Mouse (Mus musculus) inflammation-experienced regulatory T-cells, adult 6 months (primary cell): ENCODE results near the gene Nlgn3. TPM values are rescaled to one million over a fixed set of nuclear protein-coding genes. Genes with fewer than 3 reads are reported as not detected.
"Not testable (repeated sequence)": the region's sequence is repeated elsewhere in the genome, so short reads cannot be mapped to it uniquely, and the experiment has no call there.

Experiments
- ATAC-seq: one replicate; pipeline ENCODE4 v1.8.0; 2017
- polyA plus RNA-seq, 3 experiments: library from polyadenylated mRNA; unstranded; fragments of 100-300 nt; shearing (Covaris generic); gene quantifications; one replicate each; pipeline ENCODE4 v1.2.1; 2017

The Nlgn3 gene
- polyA plus RNA-seq, 3 experiments from 2014 or later: 0.15 to 0.23 TPM; not detected in 1

DNA sequence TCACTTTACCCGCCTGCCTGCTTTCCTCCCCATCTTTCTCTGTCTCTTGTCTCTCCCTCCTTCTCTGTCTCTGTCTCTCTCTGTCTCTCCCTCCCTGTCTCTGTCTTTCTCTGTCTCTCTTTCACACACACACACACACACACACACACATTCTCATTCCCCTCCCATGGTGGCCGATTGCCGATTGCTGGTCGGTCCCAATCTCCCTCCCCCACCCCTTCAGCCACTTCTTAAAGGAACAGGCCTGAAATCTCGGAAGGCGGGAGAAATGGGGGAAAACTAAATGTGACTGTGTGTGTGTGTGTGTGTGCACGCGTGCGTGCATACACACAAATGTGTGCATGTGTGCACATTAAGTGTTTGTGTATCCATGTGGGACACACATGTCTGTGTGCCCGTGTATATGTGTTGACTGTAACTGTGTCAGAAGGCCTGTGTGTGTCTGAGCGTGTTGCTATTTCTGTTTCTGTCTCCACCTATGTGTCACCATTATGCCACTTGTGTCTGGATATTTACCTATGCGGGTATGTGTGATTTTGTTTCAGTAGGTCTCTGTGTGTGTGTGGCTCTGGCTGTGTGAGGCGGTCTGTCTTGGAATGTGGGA is 1.6 kb downstream of the Nlgn3 start:
- no peak for ATAC-seq

DNA sequence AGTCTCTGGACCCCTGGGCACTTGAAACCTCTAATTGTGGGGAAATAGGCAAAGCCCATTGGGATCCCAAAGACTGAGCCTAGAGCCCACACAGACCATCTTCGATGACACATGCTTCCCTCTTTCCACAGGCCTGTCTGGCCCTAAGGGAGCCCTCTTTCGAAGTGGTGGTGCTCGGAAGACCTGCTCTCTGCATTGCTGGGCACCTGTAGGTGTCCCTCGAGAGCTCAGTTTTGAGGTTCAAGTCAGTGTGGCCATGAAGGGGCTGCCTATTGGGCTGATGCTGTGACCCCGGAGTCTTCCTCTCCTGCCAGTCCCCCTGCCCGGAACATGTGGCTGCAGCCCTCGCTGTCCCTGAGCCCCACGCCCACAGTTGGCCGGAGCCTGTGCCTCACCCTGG is 2.7 kb downstream of the Nlgn3 start:
- ATAC-seq: no peak

DNA sequence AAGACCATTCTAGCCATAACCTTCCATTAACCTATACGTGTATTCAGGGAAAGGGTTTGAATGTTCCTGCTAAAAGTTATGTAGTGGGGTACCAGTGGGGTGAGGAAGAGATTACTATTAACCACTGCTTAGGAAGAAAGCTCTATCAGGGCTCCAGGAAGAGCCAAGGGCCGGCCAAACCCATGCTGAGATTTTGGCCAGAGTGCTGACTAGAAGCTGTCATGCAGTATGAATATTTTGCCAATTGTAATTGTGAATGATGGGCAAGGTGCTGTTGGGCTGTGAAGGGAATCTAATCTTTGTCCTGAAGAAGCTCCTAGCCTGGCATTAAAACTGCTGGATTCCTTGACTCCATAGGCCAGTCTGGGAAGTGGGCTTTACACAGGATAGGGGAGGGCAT is 5.7 kb downstream of the Nlgn3 start:
- ATAC-seq: no peak

DNA sequence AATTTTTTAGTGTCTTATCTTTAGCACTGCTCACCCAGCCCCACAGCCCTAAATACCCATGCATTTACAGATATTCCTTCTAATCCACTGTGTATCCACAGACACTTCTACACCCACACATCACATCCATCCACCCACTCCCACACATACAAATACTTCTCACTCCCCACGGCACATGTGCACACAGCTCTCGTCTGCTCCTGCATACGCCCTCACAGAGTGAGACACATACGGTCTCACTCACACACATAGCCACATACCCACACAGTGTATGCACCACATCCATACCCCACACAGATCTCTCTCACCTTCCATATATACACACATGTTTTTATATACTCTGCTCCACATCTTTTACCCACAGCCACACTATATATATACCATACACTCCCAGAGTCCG is 10.3 kb downstream of the Nlgn3 start:
- ATAC-seq: no peak

DNA sequence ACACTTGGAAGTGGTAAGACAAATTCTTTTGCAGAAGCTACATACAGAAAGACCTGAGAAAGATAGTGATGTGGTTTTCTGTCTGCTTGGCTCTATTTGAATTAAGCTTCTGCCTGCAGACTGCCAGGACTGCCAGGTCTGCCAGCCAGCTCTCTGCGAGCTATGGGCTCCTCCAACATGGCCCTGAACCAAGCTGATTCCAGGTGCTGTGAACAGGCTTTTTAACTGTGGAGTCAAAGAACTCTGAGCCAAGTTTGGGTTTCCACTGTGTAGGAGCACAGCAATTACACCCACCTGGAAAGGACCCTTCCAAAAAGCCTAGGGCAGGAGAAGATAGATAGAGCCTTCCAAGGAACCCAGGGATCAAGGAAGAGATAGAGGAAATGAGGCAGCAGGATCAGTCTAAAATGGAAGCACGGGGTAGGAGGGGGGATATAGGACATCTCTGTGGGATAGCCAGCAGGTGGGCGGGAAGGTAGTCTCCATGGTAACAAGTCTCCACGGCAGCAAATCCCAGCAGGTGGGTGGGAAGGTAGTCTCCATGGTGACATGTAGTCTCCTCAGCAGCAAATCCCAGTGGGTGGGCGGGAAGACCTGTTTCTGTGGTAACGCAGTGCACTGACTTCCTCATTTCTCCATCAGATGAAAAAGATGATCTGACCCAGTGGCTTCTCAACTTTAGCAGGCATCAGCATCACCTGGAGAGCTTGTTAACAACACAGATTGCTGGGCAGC is 14.8 kb downstream of the Nlgn3 start:
- no peak for ATAC-seq

DNA sequence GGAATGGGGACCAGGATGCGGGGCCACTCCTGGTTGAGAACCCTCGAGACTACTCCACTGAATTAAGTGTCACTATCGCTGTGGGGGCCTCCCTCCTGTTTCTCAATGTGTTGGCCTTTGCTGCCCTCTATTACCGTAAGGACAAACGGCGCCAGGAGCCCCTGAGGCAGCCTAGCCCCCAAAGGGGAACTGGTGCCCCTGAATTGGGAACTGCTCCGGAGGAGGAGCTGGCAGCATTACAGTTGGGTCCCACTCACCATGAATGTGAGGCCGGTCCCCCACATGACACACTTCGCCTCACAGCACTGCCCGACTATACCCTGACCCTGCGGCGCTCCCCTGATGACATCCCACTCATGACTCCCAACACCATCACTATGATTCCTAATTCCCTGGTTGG is 20.8 kb downstream of the Nlgn3 start:
- ATAC-seq: no peak

DNA sequence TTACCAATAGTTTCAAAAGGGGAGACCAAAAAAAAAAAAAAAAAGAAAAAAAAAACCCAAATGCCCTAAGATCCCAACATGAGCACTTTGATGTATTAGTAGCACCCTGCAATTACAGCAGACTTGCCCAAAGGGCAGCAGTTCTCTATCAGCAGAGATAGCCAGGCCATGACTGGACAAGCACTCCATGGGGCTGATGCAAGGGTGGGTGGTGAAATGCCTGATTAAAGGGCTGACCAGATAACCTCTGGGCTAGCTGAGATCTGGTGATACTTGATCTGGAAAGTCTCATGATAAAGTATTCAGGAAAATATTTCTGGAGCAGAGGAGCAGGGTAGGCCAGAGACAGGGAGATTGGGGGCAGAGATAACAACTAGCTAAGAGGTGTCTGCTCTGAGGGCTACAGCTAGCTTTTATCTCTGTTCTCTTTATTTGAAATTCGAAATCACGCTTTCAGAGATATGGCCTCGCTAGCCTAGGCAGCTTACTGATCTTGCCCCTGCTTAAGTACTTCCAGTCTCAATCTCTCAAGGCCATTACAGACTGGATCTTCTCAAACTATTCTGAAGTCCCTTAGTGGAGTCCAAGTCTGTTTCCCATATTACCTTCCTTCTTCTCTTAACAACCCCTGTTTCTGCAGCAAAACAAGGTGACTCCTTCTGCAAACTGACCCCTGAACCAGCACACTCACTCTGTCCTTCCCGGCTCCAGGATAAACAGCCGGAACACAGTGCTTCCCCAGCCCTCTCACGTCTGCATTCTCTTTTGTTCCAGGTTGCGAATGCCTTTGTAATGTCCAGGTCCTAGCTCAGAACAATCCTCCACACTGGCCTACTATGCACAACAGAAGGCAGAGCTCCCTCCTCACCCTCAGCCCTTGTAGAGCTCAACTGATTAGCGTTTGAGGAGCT is 27.3 kb downstream of the Nlgn3 start:
- no peak for ATAC-seq

DNA sequence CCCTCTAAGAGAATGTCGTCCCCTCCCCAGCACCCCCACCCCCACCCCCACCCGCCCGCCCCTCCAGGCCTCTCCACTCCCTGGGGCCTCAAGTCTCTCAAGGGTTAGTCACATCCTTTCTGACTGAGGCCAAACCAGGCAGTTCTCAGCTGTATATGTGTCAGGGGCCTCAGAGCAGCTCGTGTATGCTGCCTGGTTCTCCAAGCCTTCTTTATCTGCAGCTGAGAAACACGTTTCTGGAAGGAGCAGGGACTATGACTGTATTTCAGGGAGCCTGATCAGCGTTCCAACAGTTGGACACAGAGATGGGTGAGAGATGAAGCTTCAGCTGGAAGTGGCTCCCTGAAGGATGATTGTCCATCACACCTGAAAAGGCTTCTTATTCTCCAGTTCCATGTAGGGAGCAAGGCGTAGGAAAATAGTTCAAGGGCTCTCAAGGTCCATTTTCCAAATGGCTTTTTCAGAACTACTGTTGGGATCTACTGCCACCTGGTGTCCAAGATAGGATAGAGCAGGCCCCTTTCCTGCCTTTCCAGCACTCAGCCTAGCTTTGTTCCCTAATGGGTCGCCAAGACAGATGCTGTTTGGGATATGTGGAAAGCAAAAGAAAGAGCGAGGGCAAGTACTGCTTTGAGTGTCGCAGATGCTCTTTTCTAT is 30.5 kb downstream of the Nlgn3 start:
- no peak for ATAC-seq

DNA sequence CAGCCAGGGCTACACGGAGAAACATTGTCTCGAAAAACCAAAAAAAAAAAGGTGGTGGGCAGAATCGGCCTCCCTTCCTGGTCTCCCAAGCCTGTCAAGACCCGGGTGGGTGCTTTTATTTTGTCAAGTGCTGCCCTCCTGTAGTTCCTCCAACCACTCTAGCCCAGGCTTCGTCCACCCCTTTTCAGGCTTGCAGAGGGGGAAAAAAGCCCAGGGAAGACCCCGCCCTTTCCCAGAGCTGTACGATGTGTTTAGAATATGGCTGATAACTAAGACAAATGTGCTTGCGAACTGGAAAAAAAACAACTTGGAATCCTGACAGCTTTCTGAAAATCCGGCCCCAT is 33.0 kb downstream of the Nlgn3 start:
- no peak for ATAC-seq

DNA sequence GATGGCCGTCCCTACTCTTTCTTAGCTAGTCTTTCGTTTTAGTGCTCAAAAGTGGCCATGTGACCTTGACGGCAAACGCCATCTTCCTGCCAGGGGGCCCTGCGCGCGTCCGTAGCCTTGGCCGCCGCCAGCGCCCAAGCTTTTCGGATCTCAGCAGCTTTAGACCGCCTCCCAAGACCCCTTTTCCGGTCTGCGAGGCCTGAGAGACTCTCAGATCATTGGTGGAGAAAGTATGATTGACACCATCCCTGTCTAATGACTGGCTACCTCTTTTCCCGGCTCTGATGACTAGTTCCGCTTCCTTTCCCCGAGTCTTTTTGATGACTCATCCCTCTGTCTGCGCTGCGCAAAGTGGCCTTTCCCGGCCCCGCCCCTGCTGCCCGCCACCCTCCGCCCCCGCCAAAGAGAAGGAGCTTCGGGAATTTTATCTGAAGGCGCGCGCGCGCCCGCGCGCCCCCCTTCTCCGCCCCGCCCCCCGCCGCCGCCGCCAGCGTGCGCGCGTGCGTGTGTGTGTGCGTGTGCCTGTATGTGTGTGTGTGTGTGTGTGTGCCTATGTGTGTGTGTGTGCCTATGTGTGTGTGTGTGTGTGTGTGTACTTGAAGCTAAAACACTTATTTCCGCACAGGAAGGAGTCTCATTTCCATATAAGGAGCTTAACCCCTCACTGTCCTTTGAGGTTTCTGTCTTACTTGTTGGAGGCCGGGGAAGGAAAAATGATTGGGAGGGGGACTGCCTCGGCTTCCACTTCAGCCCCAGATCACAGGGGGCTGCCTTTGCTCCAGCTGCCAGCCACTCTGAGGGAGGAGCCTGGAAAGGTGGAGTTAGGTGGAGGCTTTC is 33.6 kb downstream of the Nlgn3 start:
- ATAC-seq: peak; percentile 90

DNA sequence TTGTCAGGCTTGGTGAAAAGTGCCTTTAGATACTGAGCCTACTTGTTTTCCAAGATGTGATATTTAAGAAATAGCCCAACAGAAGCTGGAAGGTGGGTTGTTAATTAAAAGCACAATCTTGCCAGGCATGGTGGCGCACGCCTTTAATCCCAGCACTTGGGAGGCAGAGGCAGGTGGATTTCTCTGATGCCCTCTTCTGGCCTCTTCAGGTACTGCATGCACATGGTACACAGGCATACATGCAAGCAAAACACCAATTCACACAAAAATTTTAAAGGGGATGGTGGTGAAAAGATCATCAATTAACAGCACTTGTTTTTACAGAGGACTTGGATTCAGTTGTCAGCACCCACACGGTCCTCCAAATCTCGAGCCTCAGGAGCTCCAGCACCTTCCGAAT is 35.6 kb downstream of the Nlgn3 start:
- no peak for ATAC-seq

DNA sequence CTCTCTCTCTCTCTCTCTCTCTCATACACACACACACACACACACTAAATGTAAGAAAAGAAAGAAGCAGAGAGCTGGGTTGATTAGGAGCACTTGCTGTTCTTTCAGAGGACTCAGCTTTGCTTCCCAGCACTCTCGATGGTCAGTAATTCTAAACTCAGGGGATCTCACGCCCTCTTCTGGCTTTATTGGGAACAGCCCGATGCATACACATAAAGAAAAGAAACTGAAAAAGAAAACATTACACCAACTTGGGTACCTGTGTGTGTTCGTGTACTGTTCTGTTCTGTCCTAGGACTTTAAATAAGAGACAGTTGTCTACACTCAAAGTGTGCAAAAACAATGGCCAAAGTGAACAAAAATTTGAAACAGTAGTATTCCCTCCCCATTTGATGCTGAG is 39.7 kb downstream of the Nlgn3 start:
- no peak for ATAC-seq

DNA sequence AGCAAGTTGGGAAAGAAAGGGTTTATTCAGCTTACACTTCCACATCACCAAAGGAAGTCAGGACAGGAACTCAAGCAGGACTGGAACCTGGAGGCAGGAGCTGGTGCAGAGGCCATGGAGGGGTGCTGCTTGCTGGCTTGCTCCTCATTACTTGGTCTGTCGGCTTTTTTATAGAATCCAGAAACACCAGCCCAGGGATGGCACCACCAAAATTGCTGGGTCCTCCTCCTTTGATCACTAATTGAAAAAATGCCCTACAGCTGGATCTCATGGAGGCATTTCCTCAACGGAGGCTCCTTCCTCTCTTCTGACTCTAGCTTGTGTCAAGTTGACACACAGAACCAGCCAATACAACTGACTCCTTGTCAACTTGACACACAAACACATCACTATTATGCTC is 43.9 kb downstream of the Nlgn3 start:
- ATAC-seq: not testable (repeated sequence)

DNA sequence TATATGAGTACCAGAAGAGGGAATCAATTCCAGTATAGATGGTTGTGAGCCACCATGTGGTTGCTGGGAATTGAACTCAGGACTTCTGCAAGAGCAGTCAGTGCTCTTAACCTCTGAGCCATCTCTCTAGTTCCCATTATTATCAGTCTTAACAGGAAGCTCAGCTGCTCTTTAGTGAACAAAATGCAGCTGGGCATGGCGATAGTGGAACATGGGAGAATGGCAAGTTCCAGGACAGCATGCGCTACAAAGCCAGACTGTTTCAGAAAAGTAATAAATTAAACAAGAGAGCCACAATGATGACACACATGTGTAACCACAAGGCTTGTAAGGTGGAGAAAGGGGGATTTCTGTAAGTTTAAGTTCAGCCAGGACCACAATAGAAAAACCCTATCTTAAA is 46.5 kb downstream of the Nlgn3 start:
- no peak for ATAC-seq

DNA sequence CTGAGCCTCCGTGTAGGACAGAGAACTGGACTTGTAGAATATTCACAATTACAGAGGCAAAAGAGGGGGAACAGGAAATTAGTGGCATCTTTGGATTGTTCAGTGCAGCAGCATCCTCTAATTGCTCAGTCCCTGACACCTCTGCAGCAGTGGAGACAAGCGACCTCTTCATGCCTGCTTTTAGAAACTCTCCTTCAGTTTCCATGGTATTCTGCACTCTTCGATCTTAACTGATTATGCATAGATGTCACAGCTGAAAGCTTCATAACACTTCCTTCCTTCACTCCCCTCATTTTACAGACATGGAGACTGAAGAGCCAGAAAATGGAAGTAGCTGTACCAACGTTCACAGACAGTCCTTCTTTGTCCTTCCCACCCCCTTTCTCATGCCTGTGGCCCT is 47.5 kb downstream of the Nlgn3 start:
- ATAC-seq: no peak

DNA sequence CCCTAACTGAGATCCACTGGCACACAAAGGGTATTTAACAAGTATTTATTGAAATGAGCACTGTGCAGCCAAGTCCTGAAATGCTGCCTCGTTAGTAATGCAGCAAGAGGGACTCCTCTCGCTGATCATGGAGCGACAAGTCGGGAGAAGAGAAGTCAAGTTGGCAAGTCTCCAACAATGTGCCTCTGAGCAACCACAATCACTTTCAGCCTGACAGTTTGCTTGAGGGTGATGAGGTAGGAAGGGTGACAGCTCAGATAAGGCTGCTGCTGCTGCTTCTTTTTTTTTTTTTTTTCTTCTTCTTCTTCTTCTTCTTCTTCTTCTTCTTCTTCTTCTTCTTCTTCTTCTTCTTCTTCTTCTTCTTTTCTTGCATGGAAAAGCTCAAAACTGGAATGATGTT is 52.2 kb downstream of the Nlgn3 start:
- no peak for ATAC-seq

DNA sequence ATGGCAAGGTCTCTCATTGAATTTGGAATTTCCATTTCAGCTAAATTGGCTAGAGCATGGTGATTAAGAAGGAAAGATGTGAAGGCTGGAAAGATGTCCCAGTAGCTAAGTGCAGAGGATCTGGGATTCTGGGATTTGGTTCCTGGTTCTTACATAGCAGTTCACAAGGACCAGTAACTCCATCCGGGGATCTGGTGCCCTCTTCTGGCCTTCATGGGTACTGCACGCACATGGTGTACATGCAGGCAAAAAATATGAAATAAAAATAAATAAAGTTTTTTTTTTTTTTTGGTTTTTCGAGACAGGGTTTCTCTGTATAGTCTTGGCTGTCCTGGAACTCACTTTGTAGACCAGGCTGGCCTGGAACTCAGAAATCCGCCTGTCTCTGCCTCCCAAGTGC is 59.9 kb downstream of the Nlgn3 start:
- ATAC-seq: not testable (repeated sequence)

DNA sequence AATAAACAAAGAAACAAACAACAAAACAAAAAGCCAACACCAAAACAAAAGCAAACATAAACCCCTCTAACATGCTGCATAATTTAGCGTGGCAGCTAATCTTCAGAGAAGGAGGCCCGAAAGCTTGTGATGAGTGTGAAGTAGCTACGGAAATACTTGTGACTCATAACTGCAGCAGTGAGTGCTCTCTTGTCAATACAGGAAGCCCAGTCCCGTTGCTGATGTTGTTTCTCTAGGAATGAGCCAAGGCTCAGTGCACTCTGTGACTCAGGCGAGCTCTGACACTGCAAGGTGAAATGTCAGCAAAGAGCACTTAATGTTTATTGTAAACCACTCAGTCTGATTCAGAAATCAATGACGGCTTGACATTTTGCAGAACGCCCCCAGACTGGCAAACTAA is 70.0 kb downstream of the Nlgn3 start:
- peak; percentile 99 for ATAC-seq

DNA sequence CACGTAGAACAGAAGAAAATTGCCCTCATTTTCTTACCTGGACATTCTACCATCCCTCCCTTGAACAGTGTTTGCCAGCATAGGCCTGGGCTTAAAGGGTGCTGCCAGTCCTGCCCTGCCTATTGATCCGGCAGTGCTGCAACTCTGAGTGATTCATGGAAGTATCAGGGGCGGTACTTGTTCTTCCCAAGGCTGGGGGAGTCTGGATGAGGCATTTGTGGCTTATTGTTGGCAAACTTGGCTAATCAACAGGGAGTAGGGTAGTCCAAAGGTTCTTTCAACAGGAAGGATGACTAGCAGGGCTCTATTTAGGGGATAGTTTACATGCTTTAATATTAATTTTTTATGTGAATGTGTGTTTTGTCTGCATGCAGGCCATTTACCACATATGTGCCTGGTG is 71.6 kb downstream of the Nlgn3 start:
- no peak for ATAC-seq

DNA sequence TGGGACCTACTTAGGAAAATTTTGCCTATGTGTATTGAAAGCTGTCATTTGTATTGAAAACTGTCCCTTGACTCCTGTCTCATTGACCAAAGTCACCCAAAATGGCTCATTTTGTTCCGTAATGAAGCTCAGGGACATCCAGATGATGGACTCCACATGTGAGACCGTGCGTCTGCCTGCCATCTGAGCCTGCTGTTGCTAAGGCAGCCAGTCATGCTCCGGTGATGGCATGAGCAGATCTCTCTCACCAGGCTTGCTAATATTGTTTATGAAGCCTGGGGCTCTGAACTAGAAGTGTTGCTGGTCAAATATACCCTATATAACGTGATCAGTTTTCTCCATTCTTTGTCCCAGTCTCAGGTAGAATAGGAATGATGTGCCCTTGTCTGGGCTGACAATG is 74.0 kb downstream of the Nlgn3 start:
- no peak for ATAC-seq
